Mouse (Mus musculus): ENCODE results near the gene Fbp1.
"Not testable (repeated sequence)": the region's sequence is repeated elsewhere in the genome, so short reads cannot be mapped to it uniquely, and the experiment has no call there.

Gene Fbp1

GRCm38 (mm10) chr13:62884536-62884935, 3.5 kb downstream of the Fbp1 start:
- DNase-seq (ENCODE audit: low spot score in 2 of 2): no peak

- DNase-seq (ENCODE audit: low spot score in 2 of 2): no peak
Observed at GRCm38 (mm10) chr13:62883925-62884324, 4.2 kb downstream of the Fbp1 start.

- no peak for DNase-seq (ENCODE audit: low spot score in 2 of 2)
Observed at GRCm38 (mm10) chr13:62883436-62883835, 4.6 kb downstream of the Fbp1 start.

GRCm38 (mm10) chr13:62882856-62883255, 5.2 kb downstream of the Fbp1 start:
- no peak for DNase-seq (ENCODE audit: low spot score in 2 of 2)

- DNase-seq (ENCODE audit: low spot score in 2 of 2): no peak
Observed at GRCm38 (mm10) chr13:62881336-62881735, 6.7 kb downstream of the Fbp1 start.

GRCm38 (mm10) chr13:62879831-62880615, 8.1 kb downstream of the Fbp1 start:
- no peak for DNase-seq (ENCODE audit: low spot score in 2 of 2)

GRCm38 (mm10) chr13:62879411-62879810, 8.7 kb downstream of the Fbp1 start:
- DNase-seq (ENCODE audit: low spot score in 2 of 2): no peak

- DNase-seq (ENCODE audit: low spot score in 2 of 2): no peak
Observed at GRCm38 (mm10) chr13:62877247-62877646, 10.8 kb downstream of the Fbp1 start.

- no peak for DNase-seq (ENCODE audit: low spot score in 2 of 2)
Observed at GRCm38 (mm10) chr13:62876111-62876510, 12.0 kb downstream of the Fbp1 start.

GRCm38 (mm10) chr13:62872252-62872651, 15.8 kb downstream of the Fbp1 start:
- no peak for DNase-seq (ENCODE audit: low spot score in 2 of 2)

- no peak for DNase-seq (ENCODE audit: low spot score in 2 of 2)
Observed at GRCm38 (mm10) chr13:62870605-62871004, 17.5 kb downstream of the Fbp1 start.

GRCm38 (mm10) chr13:62866817-62867216, 21.3 kb downstream of the Fbp1 start:
- DNase-seq (ENCODE audit: low spot score in 2 of 2): peak; percentile 40 to 51

- no peak for DNase-seq (ENCODE audit: low spot score in 2 of 2)
Observed at GRCm38 (mm10) chr13:62865651-62866315, 22.3 kb downstream of the Fbp1 start.

- DNase-seq (ENCODE audit: low spot score in 2 of 2): no peak
Observed at GRCm38 (mm10) chr13:62863771-62864170, 24.3 kb downstream of the Fbp1 start.

GRCm38 (mm10) chr13:62862875-62863274, 25.2 kb downstream of the Fbp1 start:
- DNase-seq (ENCODE audit: low spot score in 2 of 2): no peak

- no peak for DNase-seq (ENCODE audit: low spot score in 2 of 2)
Observed at GRCm38 (mm10) chr13:62860068-62860467, 28.0 kb downstream of the Fbp1 start.

GRCm38 (mm10) chr13:62859251-62859650, 28.8 kb downstream of the Fbp1 start:
- DNase-seq (ENCODE audit: low spot score in 2 of 2): not testable (repeated sequence)

GRCm38 (mm10) chr13:62857941-62858915, 29.9 kb downstream of the Fbp1 start, which contains the start of gene Fbp2:
Fbp2 (minus strand) TSS chr13:62858422.
- DNase-seq (ENCODE audit: low spot score in 2 of 2): no peak

GRCm38 (mm10) chr13:62856850-62857249, 31.2 kb downstream of the Fbp1 start:
- no peak for DNase-seq (ENCODE audit: low spot score in 2 of 2)

- peak; percentile 82 for DNase-seq (ENCODE audit: low spot score in 2 of 2)
Observed at GRCm38 (mm10) chr13:62856305-62856675, 31.8 kb downstream of the Fbp1 start.

- no peak for DNase-seq (ENCODE audit: low spot score in 2 of 2)
Observed at GRCm38 (mm10) chr13:62855396-62856304, 32.4 kb downstream of the Fbp1 start.

Data from right cerebral cortex, postnatal 10 days (tissue).